Mouse (Mus musculus): ENCODE measurements around the gene Herc1. TPM values are rescaled to one million over a fixed set of nuclear protein-coding genes. Genes with fewer than 3 reads are reported as not detected.

Herc1 gene
- 9.9 TPM for polyA plus RNA-seq (2012; fragmentation: generic; extraction: Trizol)

DNA sequence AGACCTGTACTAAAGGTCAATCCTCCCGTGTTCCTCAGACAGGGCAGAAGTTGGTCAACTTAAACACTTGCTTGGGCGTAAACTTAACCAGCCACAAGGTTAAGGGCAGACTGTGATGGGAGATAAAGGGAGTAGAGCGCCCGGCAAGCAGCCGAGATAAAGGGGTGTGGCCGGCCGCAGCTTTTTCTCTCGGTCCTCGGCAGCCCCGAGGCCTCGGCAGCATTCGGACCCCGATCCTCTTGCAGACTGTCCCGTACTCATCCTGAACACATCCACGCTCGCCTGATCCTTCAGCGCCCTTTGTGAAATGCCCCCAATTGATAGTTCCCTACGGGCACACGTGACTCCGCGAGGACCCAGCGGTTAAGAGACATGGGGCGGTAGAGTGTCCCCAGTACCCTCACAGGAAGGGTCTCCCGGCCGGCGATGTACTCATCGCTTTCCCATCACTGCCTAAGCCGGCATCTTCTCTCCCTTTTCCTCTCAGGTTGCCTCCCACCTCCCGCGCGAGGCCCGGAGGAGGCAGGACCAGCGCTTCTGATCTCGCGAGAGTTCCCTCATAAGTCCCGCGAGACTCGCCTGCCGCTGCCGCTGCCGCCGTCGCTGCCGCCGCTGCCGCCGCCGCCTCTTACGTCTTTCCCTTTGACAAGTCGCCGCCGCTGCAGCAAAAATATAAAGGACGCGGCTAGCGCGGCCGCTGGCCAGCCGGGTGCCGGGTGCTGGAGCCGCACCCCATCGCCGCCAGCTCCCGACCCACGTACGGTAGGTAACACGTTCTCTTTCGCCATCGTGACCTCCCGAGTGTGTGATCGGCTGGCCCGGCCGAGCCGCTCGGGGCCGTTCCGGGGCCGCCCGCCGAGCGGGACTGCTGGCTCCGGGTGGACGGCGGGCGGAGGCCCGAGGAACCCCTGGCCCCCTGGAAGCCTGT lies at the start of gene Herc1:
TSS of gene Herc1 (plus strand) at position 591 of the 928 bp plus-strand sequence.
- TF ChIP-seq TCF12 (IDR thresholded peaks at IDR 0.05; ENCODE audit: insufficient read depth, poor library complexity, severe bottlenecking) (no peak), USF1 (IDR thresholded peaks at IDR 0.05; ENCODE audit: low read depth) (peak; percentile 69), POLR2AphosphoS2 (IDR thresholded peaks at IDR 0.05; ENCODE audit: insufficient read length, low read depth) (no peak), POLR2A (IDR thresholded peaks at IDR 0.05; ENCODE audit: insufficient read length, low read depth) (peak; percentile 68), CEBPB (IDR thresholded peaks at IDR 0.05; ENCODE audit: insufficient read depth, poor library complexity, severe bottlenecking) (no peak)

DNA sequence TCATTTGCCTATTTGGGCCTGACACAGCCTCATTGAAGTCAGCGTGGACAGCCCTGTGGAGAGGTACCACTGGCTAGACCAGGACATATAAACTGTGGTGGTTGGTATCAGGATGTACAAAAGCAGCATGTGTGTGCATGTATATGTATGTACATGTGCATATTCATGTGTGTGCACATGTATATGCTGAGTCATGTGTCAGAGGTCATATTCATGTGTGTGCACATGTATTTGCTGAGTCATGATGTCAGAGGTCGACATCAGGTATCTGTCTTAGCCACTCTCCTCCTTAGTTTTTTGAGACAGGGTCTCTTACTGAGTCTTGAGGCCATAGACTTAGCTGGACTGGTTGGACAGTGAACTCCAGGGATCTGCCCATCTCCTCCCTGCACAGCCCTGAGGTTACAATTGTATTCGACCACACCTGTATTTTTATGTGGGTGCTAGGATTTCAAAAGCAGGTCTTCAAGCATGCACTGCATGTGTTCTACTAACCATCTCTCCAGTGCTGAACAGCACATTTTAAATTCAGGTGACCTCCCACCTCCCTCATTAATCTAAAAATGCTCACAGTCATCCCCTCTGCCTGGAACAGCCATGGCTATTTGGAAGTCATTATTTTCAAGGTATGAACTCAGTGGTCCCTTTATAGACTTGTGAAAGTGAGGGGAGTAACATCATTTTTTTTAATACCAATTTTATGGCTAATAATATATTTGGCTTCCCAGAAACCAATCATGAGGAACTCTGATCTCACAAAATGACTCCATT lies 45.7 kb upstream of the Herc1 start:
- H3K27me3 ChIP-seq (ENCODE audit: control insufficient read depth, insufficient read depth, insufficient read length) = no peaks in the 10 kb centered on the region
- no peaks in the 10 kb centered on the region for H3K79me2 ChIP-seq (ENCODE audit: control insufficient read depth, insufficient read depth)
- H3K4me2 ChIP-seq (ENCODE audit: low read depth) = peak overlapping the region; percentile 88
- peak overlapping the region; percentile 23 for H3K4me3 ChIP-seq
- H3ac ChIP-seq (ENCODE audit: control insufficient read depth, insufficient read length) = no peak overlapping the region
- H3K36me3 ChIP-seq (ENCODE audit: control insufficient read depth, insufficient read depth) = no peaks in the 10 kb centered on the region
- no peak for TF ChIP-seq POLR2AphosphoS2 (IDR thresholded peaks at IDR 0.05; ENCODE audit: insufficient read length, low read depth)
- TF ChIP-seq REST (IDR thresholded peaks at IDR 0.05; ENCODE audit: insufficient read depth, insufficient read length) = no peak
- no peak for TF ChIP-seq MAX (IDR thresholded peaks at IDR 0.05; ENCODE audit: low read depth)
- no peak for TF ChIP-seq MYOG (IDR thresholded peaks at IDR 0.05; ENCODE audit: control insufficient read depth in 1 of 3, insufficient read depth in 1 of 3, insufficient read length in 2 of 3, low read depth in 2 of 3)
- no peak for TF ChIP-seq USF1 (IDR thresholded peaks at IDR 0.05; ENCODE audit: low read depth)
- no peak for TF ChIP-seq E2F4 (IDR thresholded peaks at IDR 0.05; ENCODE audit: insufficient read depth)
- TF ChIP-seq SRF (IDR thresholded peaks at IDR 0.05; ENCODE audit: control insufficient read depth, insufficient read length, low read depth) = no peak
- TF ChIP-seq TCF12 (IDR thresholded peaks at IDR 0.05; ENCODE audit: insufficient read depth, poor library complexity, severe bottlenecking) = no peak
- TF ChIP-seq CEBPB (IDR thresholded peaks at IDR 0.05; ENCODE audit: insufficient read depth, poor library complexity, severe bottlenecking) = no peak

More for the DNA sequence above, at the start of gene Herc1:
- H3K4me2 ChIP-seq (ENCODE audit: low read depth) = peak within 1 kb of the TSS; percentile 87
- peak within 1 kb of the TSS; percentile 92 for H3ac ChIP-seq (ENCODE audit: control insufficient read depth, insufficient read length)
- peak within 1 kb of the TSS; percentile 80 for H3K4me3 ChIP-seq
- no peaks in the 10 kb centered on the region for H3K27me3 ChIP-seq (ENCODE audit: control insufficient read depth, insufficient read depth, insufficient read length)
- H3K36me3 ChIP-seq (ENCODE audit: control insufficient read depth, insufficient read depth) = no peaks in the 10 kb centered on the region
- peaks cover 45% of the 10 kb centered on the region for H3K79me2 ChIP-seq (ENCODE audit: control insufficient read depth, insufficient read depth)

DNA sequence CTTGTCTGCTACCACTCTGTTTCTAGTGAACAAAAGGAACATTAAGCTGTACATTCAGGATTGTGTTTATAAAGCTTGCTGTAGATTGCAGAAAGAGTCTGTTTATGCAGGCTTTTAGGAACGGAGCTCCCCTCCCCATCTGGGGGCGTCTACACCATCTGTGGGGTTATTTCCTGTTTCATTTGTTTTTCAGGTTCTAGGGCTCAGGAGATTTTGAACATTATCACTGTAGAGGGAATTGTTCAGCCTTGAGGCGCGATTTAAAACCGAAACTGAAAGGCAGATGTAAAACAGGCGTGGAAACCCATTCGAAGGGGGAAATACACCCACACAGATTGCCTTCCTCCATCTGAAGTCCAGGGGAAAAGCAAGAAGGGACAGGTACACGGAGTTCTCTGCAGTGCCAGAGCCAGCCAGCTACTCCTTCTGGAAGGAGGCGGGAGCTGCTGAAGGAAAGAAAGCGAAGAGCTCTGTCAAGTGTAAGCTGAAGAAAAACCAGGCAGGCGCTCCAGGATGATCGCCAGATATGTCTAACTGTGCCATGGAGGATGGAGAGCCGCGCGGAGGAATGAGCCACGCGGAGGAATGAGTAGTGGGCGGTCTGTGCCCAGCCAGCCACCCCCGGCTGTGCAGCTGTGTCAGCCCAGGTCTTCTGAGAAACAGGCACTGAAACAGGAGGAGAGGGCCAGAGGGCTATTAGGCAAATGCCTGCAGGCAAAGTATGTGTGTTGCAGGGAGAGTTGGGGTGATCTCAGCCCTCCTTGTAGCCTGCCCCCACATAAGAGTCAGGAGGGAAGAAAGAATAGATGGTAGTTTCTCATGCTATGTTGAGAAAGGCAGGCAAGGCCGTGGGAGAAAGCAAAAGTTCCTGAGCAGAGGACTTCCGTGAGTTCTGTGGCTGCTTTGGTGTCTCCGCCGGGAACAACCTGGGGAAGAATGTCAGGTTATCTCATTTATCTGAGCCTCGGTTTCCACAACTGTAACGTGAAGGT lies 44.8 kb upstream of the Herc1 start:
- H3ac ChIP-seq (ENCODE audit: control insufficient read depth, insufficient read length) = no peak overlapping the region
- H3K4me2 ChIP-seq (ENCODE audit: low read depth) = peak overlapping the region; percentile 88
- H3K27me3 ChIP-seq (ENCODE audit: control insufficient read depth, insufficient read depth, insufficient read length) = no peaks in the 10 kb centered on the region
- no peak for TF ChIP-seq MAX (IDR thresholded peaks at IDR 0.05; ENCODE audit: low read depth)
- TF ChIP-seq MYOG (IDR thresholded peaks at IDR 0.05; ENCODE audit: control insufficient read depth in 1 of 3, insufficient read depth in 1 of 3, insufficient read length in 2 of 3, low read depth in 2 of 3) = no peak
- TF ChIP-seq MYOD1 (IDR thresholded peaks at IDR 0.05; ENCODE audit: control insufficient read depth in 1 of 3, insufficient read length in 2 of 3, low read depth in 2 of 3) = peak in 2 of 3 experiments; percentile 5 to 25
- TF ChIP-seq TCF3 (IDR thresholded peaks at IDR 0.05; ENCODE audit: insufficient read length, low read depth) = no peak
- peak overlapping the region; percentile 23 for H3K4me3 ChIP-seq
- no peaks in the 10 kb centered on the region for H3K36me3 ChIP-seq (ENCODE audit: control insufficient read depth, insufficient read depth)
- H3K79me2 ChIP-seq (ENCODE audit: control insufficient read depth, insufficient read depth) = no peaks in the 10 kb centered on the region

DNA sequence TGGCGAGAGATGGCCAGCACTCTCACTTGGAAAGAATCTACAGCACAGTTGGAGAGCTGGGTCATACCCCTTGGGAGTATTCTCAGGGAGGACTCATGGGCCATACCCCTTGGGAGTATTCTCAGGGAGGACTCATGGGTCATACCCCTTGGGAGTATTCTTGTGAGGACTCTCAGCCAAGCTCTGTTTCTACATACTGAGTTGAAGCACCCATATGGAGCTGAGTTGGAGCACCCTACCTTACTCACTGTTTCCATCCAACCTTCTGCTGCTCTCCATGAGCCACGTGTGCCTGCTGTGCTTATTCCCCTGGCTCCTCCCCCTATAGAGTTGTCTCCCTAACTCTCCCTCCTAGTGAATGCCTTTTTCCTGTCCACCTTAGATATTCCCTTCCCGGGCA lies 43.8 kb upstream of the Herc1 start:
- TF ChIP-seq E2F4 (IDR thresholded peaks at IDR 0.05; ENCODE audit: insufficient read depth) (no peak), REST (IDR thresholded peaks at IDR 0.05; ENCODE audit: insufficient read depth, insufficient read length) (no peak), SRF (IDR thresholded peaks at IDR 0.05; ENCODE audit: control insufficient read depth, insufficient read length, low read depth) (no peak), CEBPB (IDR thresholded peaks at IDR 0.05; ENCODE audit: insufficient read depth, poor library complexity, severe bottlenecking) (no peak), MYOD1 (IDR thresholded peaks at IDR 0.05; ENCODE audit: control insufficient read depth in 1 of 3, insufficient read length in 2 of 3, low read depth in 2 of 3) (no peak), TCF12 (IDR thresholded peaks at IDR 0.05; ENCODE audit: insufficient read depth, poor library complexity, severe bottlenecking) (no peak), MAX (IDR thresholded peaks at IDR 0.05; ENCODE audit: low read depth) (no peak), USF1 (IDR thresholded peaks at IDR 0.05; ENCODE audit: low read depth) (no peak), MYOG (IDR thresholded peaks at IDR 0.05; ENCODE audit: control insufficient read depth in 1 of 3, insufficient read depth in 1 of 3, insufficient read length in 2 of 3, low read depth in 2 of 3) (no peak), POLR2A (IDR thresholded peaks at IDR 0.05; ENCODE audit: insufficient read length, low read depth) (no peak), POLR2AphosphoS2 (IDR thresholded peaks at IDR 0.05; ENCODE audit: insufficient read length, low read depth) (no peak), TCF3 (IDR thresholded peaks at IDR 0.05; ENCODE audit: insufficient read length, low read depth) (no peak)
- Histone ChIP-seq H3K4me2 (ENCODE audit: low read depth) (peak overlapping the region; percentile 88), H3K4me3 (peak overlapping the region; percentile 23), H3K79me2 (ENCODE audit: control insufficient read depth, insufficient read depth) (no peaks in the 10 kb centered on the region), H3K36me3 (ENCODE audit: control insufficient read depth, insufficient read depth) (no peaks in the 10 kb centered on the region), H3ac (ENCODE audit: control insufficient read depth, insufficient read length) (no peak overlapping the region), H3K27me3 (ENCODE audit: control insufficient read depth, insufficient read depth, insufficient read length) (no peaks in the 10 kb centered on the region)
